Mouse (Mus musculus): Measurements from ENCODE around the gene Setd5. TPM values are rescaled to one million over a fixed set of nuclear protein-coding genes. Genes with fewer than 3 reads are reported as not detected.

Setd5 gene
- polyA plus RNA-seq, 1 experiment: 63.7 TPM

- Histone ChIP-seq H3K4me3 (ENCODE audit: insufficient read depth, low read length) (no peak overlapping the region), H3K27ac (ENCODE audit: insufficient read depth, low read depth, low read length) (no peak overlapping the region), H3K4me1 (ENCODE audit: control insufficient read depth, insufficient read depth, low read length) (no peaks in the 10 kb centered on the region)
- TF ChIP-seq POLR2A (IDR thresholded peaks at IDR 0.05; ENCODE audit: borderline replicate concordance, low read depth, low read length): no peak
- TF ChIP-seq CTCF (IDR thresholded peaks at IDR 0.05; ENCODE audit: low read depth, low read length): no peak
Measured at GRCm38 (mm10) chr6:113160106-113160505, 82.9 kb downstream of the Setd5 start.

DNA sequence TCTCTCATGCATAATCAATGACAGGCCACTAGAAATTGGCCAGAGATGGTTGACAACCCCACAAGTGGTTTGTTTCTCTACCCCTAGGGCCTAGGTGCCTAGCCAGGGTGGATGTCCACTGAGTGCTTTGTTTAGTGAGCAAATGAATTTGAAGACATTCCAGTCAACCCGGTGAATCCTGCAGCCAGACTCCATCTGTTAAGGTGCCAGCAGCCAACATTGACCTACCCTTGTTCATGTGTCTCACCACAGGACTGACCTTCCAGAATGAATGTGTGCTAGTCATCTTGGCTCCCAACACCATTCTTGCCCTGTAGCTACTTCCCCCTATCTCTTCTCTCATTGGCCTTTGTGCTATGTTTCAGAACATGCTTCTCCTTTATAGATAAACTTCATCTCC, 84.8 kb downstream of the Setd5 start:
- H3K27ac ChIP-seq (ENCODE audit: insufficient read depth, low read depth, low read length): no peak overlapping the region

DNA sequence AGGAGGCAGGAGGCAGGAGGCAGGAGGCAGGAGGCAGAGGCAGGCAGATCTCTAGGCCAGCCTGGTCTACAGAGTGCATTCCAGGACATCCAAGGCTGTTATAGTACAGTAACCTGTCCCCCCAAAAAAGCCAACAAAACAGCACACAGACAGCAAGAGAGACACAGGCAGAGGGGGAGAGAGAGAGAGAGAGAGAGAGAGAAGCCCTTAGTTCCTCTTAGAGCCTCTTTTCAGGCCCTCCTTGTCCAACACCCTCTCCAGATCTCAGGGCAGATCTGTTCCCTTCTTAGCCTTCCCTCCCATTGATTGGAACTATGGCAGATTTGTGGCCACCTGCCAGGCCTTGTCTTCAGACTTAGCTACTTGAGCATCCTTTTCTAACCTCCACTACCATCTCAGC, 86.3 kb downstream of the Setd5 start:
- H3K27ac ChIP-seq (ENCODE audit: insufficient read depth, low read depth, low read length): no peak overlapping the region
- H3K4me1 ChIP-seq (ENCODE audit: control insufficient read depth, insufficient read depth, low read length): no peaks in the 10 kb centered on the region
- TF ChIP-seq CTCF (IDR thresholded peaks at IDR 0.05; ENCODE audit: low read depth, low read length): no peak
- TF ChIP-seq POLR2A (IDR thresholded peaks at IDR 0.05; ENCODE audit: borderline replicate concordance, low read depth, low read length): no peak
- H3K4me3 ChIP-seq (ENCODE audit: insufficient read depth, low read length): no peak overlapping the region

More for the DNA sequence above, 84.8 kb downstream of the Setd5 start:
- no peaks in the 10 kb centered on the region for H3K4me1 ChIP-seq (ENCODE audit: control insufficient read depth, insufficient read depth, low read length)
- TF ChIP-seq CTCF (IDR thresholded peaks at IDR 0.05; ENCODE audit: low read depth, low read length): no peak
- TF ChIP-seq POLR2A (IDR thresholded peaks at IDR 0.05; ENCODE audit: borderline replicate concordance, low read depth, low read length): no peak
- no peak overlapping the region for H3K4me3 ChIP-seq (ENCODE audit: insufficient read depth, low read length)

- TF ChIP-seq CTCF (IDR thresholded peaks at IDR 0.05; ENCODE audit: low read depth, low read length): no peak
- TF ChIP-seq POLR2A (IDR thresholded peaks at IDR 0.05; ENCODE audit: borderline replicate concordance, low read depth, low read length): no peak
- Histone ChIP-seq H3K4me3 (ENCODE audit: insufficient read depth, low read length) (no peak overlapping the region), H3K27ac (ENCODE audit: insufficient read depth, low read depth, low read length) (no peak overlapping the region), H3K4me1 (ENCODE audit: control insufficient read depth, insufficient read depth, low read length) (no peaks in the 10 kb centered on the region)
Measured at GRCm38 (mm10) chr6:113166661-113167251, 89.6 kb downstream of the Setd5 start.

GRCm38 (mm10) chr6:113168316-113168975, 91.3 kb downstream of the Setd5 start:
- Histone ChIP-seq H3K4me3 (ENCODE audit: insufficient read depth, low read length) (no peak overlapping the region), H3K27ac (ENCODE audit: insufficient read depth, low read depth, low read length) (no peak overlapping the region), H3K4me1 (ENCODE audit: control insufficient read depth, insufficient read depth, low read length) (no peaks in the 10 kb centered on the region)
- TF ChIP-seq POLR2A (IDR thresholded peaks at IDR 0.05; ENCODE audit: borderline replicate concordance, low read depth, low read length) (no peak), CTCF (IDR thresholded peaks at IDR 0.05; ENCODE audit: low read depth, low read length) (no peak)

- H3K27ac ChIP-seq (ENCODE audit: insufficient read depth, low read depth, low read length): no peak overlapping the region
- no peak for TF ChIP-seq POLR2A (IDR thresholded peaks at IDR 0.05; ENCODE audit: borderline replicate concordance, low read depth, low read length)
- no peak for TF ChIP-seq CTCF (IDR thresholded peaks at IDR 0.05; ENCODE audit: low read depth, low read length)
- H3K4me3 ChIP-seq (ENCODE audit: insufficient read depth, low read length): no peak overlapping the region
- H3K4me1 ChIP-seq (ENCODE audit: control insufficient read depth, insufficient read depth, low read length): no peaks in the 10 kb centered on the region
Measured at GRCm38 (mm10) chr6:113169852-113170251, 92.7 kb downstream of the Setd5 start.

GRCm38 (mm10) chr6:113170651-113171050, 93.5 kb downstream of the Setd5 start:
- TF ChIP-seq POLR2A (IDR thresholded peaks at IDR 0.05; ENCODE audit: borderline replicate concordance, low read depth, low read length) (no peak), CTCF (IDR thresholded peaks at IDR 0.05; ENCODE audit: low read depth, low read length) (no peak)
- H3K4me1 ChIP-seq (ENCODE audit: control insufficient read depth, insufficient read depth, low read length): no peaks in the 10 kb centered on the region
- no peak overlapping the region for H3K27ac ChIP-seq (ENCODE audit: insufficient read depth, low read depth, low read length)
- no peak overlapping the region for H3K4me3 ChIP-seq (ENCODE audit: insufficient read depth, low read length)

DNA sequence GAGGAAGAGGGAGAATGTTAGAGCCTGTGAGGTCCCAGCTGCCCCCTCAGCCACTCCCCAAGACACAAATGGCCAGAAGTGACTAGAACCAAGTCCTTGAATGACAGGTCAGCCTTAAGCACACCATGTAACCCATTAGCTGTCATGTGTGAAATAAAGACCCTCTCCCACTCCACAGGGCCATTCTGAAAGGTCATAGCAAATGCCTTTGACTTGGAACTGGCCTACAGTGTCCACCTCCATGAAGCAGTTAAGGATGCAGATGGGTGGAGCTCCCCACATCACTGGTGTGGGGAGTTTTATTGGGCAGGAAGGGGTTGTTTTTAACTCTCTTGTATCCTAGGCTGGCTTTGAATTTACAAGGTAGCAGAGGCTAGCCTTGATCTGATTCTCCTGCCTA, 94.8 kb downstream of the Setd5 start:
- no peak for TF ChIP-seq POLR2A (IDR thresholded peaks at IDR 0.05; ENCODE audit: borderline replicate concordance, low read depth, low read length)
- TF ChIP-seq CTCF (IDR thresholded peaks at IDR 0.05; ENCODE audit: low read depth, low read length): no peak
- no peaks in the 10 kb centered on the region for H3K4me1 ChIP-seq (ENCODE audit: control insufficient read depth, insufficient read depth, low read length)
- no peak overlapping the region for H3K4me3 ChIP-seq (ENCODE audit: insufficient read depth, low read length)
- H3K27ac ChIP-seq (ENCODE audit: insufficient read depth, low read depth, low read length): no peak overlapping the region

DNA sequence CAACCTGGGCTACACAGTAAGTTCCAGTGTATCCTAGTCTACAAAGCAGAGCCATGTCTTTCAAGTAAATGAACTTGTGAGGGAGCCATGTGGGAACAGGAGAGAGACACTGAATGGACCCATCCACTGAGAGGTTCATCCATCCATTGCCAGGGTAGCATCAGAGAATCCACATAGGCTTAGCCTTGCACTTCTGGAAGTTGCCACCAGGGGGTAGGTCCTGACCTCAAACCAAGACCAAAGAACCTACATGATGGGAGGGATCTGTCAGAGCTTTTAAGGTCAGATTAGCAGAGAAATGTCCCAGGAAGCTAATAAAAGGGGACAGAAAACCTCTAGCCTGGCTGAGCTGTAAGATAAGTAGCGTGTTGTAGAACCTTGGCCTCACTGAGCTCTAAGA, 95.4 kb downstream of the Setd5 start:
- H3K27ac ChIP-seq (ENCODE audit: insufficient read depth, low read depth, low read length): no peak overlapping the region
- H3K4me3 ChIP-seq (ENCODE audit: insufficient read depth, low read length): no peak overlapping the region
- TF ChIP-seq POLR2A (IDR thresholded peaks at IDR 0.05; ENCODE audit: borderline replicate concordance, low read depth, low read length) (no peak), CTCF (IDR thresholded peaks at IDR 0.05; ENCODE audit: low read depth, low read length) (0 out of 2 replicates have a peak, but pooled peaks have one; percentile 4)
- H3K4me1 ChIP-seq (ENCODE audit: control insufficient read depth, insufficient read depth, low read length): no peaks in the 10 kb centered on the region

DNA sequence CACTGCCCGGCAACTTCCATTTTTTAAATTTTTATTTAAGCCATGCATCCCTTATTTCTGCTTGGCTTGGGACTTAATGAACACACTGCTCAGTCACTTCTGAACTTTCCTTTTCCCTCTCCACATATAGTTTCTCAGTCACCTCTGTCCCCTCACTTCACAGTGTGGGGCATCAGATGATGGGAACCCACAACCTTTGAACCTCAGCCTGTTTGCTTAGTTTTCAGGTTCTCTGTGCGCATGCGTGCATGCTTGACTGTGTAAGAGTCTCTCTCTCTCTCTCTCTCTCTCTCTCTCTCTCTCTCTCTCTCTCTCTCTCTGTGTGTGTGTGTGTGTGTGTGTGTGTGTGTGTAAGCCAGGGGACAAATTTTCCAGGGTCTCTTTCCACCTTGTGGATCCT, 98.3 kb downstream of the Setd5 start:
- H3K4me3 ChIP-seq (ENCODE audit: insufficient read depth, low read length): no peak overlapping the region
- H3K27ac ChIP-seq (ENCODE audit: insufficient read depth, low read depth, low read length): no peak overlapping the region
- no peak for TF ChIP-seq CTCF (IDR thresholded peaks at IDR 0.05; ENCODE audit: low read depth, low read length)
- no peak for TF ChIP-seq POLR2A (IDR thresholded peaks at IDR 0.05; ENCODE audit: borderline replicate concordance, low read depth, low read length)
- H3K4me1 ChIP-seq (ENCODE audit: control insufficient read depth, insufficient read depth, low read length): no peaks in the 10 kb centered on the region
